Mouse (Mus musculus) splenic B cell, adult 2 months (primary cell): ENCODE results near the gene Mxi1.

ENCODE experiments used
- DNase-seq: peaks from one replicate; pipeline ENCODE4 v3.0.0-alpha.2; 2011; ENCODE audit warnings: low read depth, low spot score
- H3K27me3 ChIP-seq: 2 replicates; pipeline ENCODE4 v1.6.1; 2012; ENCODE audit warnings: mild to moderate bottlenecking, low read length, moderate library complexity, mixed read lengths; ENCODE audit not compliant: control insufficient read depth, poor library complexity, insufficient read depth, severe bottlenecking
- H3K36me3 ChIP-seq: 2 replicates; pipeline ENCODE4 v1.6.1; 2012; ENCODE audit warnings: mild to moderate bottlenecking, low read length, moderate library complexity, mixed read lengths; ENCODE audit not compliant: control insufficient read depth, poor library complexity, insufficient read depth, severe bottlenecking

Gene Mxi1

DNA sequence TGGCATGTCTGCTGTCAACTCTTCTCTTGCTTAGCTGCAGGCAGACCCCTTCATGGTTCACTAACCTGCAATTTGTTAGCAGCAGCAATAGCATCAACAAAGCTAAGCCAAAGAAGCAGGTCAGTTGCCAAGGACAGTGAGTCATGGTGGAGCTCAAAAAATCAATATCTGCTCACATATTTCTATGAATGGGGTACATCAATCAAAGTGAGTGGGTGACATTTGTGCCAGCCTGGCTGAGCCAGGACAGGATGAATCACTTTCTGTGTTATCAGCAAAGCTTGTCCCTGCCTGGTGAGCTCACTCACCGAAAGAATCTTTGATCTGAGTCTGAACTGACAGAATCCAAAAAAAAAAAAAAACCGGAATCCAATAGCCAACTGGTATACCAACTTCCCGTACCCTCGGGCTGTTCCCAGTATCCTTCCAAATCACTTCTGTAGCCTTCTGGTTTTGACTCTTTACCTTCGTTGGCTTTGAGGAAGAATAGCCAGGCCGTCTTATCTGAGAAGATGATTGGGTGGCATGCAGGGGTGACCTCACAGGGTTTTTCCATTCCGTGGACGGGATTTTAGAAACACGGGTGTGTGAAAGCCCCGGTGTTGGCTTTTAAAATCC is 94.0 kb downstream of the Mxi1 start:
- DNase-seq = no peak
- Histone ChIP-seq H3K36me3 (no peaks in the 10 kb centered on the region), H3K27me3 (no peaks in the 10 kb centered on the region)

DNA sequence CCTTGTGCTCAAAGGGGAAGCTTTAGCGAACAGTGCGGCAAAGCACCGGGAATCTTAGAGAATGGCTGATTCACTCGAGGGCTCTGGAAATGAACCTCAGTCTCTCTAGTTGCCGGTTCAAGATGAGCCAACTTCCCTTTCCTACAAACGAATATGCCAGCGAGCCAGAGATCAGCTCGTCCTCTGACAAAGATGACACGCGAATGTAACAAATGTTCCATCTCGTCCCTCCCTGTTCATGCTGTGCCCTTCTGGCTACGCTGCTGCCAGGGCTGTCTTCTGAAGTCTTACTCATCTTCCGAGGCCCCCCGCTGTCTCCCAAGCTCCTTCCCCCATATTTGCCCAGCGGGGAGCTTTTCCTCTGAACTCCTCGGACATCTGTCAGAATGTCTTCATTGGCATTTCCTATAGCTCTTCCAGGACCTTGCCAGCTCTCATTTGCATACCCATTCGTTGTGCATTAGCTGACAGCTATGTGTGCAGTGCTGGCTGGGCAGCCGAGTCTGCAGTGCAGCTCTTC is 94.6 kb downstream of the Mxi1 start:
- DNase-seq = no peak
- no peaks in the 10 kb centered on the region for H3K36me3 ChIP-seq
- H3K27me3 ChIP-seq = no peaks in the 10 kb centered on the region

DNA sequence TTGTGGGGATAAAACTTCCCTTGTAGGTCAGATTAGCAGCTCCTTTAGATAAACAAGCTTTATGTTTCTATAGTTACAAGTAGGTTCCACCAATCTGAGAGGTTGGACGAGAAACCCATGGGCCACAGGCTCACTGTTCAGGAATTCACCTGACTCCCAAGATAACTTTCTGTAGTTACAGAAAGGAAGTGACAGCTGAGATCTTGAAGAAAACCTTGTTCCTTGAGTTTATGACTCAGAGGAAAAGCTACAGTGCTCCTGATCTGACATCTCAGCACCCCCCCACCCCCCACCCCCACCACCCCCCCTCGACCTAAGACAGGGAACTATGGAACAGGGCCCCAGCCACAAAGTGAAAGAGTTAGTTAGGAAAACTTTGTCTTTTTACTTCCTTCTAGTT is 95.5 kb downstream of the Mxi1 start:
- H3K27me3 ChIP-seq = no peaks in the 10 kb centered on the region
- DNase-seq = no peak
- no peaks in the 10 kb centered on the region for H3K36me3 ChIP-seq

- H3K36me3 ChIP-seq = no peaks in the 10 kb centered on the region
- no peaks in the 10 kb centered on the region for H3K27me3 ChIP-seq
- DNase-seq = no peak
Measured at GRCm38 (mm10) chr19:53407350-53407749, 97.0 kb downstream of the Mxi1 start.

GRCm38 (mm10) chr19:53408398-53408797 is 98.1 kb downstream of the Mxi1 start:
- no peak for DNase-seq
- H3K27me3 ChIP-seq = no peaks in the 10 kb centered on the region
- no peaks in the 10 kb centered on the region for H3K36me3 ChIP-seq

DNA sequence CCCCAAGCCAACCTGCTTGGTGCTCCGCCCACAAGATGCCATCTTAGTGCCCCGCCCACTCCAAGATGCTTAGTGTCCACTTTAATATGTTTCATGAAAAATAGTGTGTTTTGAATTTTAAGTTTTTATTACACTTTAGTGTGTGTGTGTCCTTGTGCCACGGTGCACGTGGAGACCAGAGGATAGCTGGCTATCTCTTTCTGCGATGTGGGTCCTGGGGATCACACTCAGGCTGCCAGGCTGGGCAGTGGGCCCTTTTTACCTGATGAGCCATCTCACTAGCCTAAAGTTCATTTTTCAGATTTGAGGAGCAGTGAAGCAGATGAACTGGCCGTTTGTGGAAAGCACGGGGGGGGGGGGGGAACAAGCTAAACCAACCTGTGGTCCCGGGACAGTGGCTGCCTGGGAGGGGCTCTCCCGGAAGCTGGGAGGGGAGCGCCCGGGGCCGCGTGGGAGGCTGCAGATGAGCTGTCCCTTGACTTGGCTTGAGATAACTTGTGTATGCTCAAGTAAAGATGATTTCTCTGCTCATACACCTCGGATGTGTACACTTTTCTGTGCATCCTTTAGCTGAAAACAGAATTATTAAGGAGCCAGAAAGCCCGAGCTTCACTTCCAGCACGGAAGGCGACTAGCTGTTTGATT is 99.5 kb downstream of the Mxi1 start:
- H3K36me3 ChIP-seq = no peaks in the 10 kb centered on the region
- H3K27me3 ChIP-seq = no peaks in the 10 kb centered on the region
- no peak for DNase-seq

GRCm38 (mm10) chr19:53412149-53412848 is 102.0 kb downstream of the Mxi1 start:
- DNase-seq = no peak
- no peaks in the 10 kb centered on the region for H3K36me3 ChIP-seq
- H3K27me3 ChIP-seq = no peaks in the 10 kb centered on the region

- no peak for DNase-seq
- Histone ChIP-seq H3K27me3 (no peaks in the 10 kb centered on the region), H3K36me3 (no peaks in the 10 kb centered on the region)
Measured at GRCm38 (mm10) chr19:53413617-53414380, 103.5 kb downstream of the Mxi1 start.

- no peaks in the 10 kb centered on the region for H3K27me3 ChIP-seq
- H3K36me3 ChIP-seq = no peaks in the 10 kb centered on the region
- DNase-seq = no peak
Measured at GRCm38 (mm10) chr19:53414650-53415049, 104.3 kb downstream of the Mxi1 start.

- H3K27me3 ChIP-seq = no peaks in the 10 kb centered on the region
- DNase-seq = no peak
- H3K36me3 ChIP-seq = no peaks in the 10 kb centered on the region
Measured at GRCm38 (mm10) chr19:53415198-53415597, 104.9 kb downstream of the Mxi1 start.

- no peaks in the 10 kb centered on the region for H3K27me3 ChIP-seq
- H3K36me3 ChIP-seq = no peaks in the 10 kb centered on the region
- DNase-seq = peak; percentile 91
Measured at GRCm38 (mm10) chr19:53419834-53420233, 109.5 kb downstream of the Mxi1 start.

DNA sequence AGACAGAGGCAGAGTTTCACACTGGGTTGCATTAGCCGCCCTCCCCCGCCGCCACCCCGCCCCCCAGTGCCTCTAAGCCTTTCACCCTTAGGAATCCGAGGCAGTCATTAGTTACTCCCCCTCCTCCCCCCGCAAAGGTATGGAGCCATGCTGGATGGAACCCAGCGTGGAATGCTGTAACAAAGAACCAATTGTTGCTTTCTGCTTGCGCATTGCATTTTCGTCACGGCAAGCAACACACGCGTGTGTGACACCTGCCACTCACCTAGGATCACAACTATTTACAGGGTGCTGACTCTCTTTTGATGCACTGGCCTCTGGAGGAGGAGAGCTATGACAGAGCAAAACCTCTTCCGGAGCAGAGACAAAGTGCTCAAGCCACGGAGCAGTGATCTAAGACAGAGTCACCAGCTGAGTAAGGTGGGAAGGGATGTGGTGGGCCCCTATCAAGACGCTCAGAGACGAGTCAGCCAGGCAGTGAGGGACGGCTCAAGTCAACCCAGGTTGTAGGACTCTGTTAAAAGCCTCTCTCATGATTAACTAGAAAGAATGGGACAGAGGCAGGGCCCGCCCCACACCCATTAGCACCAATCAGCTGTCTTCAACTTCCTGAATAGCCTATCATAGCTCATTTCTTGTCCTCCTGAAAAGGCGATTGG is 110.7 kb downstream of the Mxi1 start:
- DNase-seq = peak; percentile 82
- Histone ChIP-seq H3K27me3 (no peaks in the 10 kb centered on the region), H3K36me3 (no peaks in the 10 kb centered on the region)

GRCm38 (mm10) chr19:53421583-53422188 is 111.4 kb downstream of the Mxi1 start:
- no peaks in the 10 kb centered on the region for H3K36me3 ChIP-seq
- no peak for DNase-seq
- H3K27me3 ChIP-seq = no peaks in the 10 kb centered on the region
